Mouse (Mus musculus): Measurements from ENCODE around the gene Sag. TPM values are rescaled to one million over a fixed set of nuclear protein-coding genes. Genes with fewer than 3 reads are reported as not detected.

Sag gene
- 2.0 and 2.3 TPM in 2 replicates for polyA plus RNA-seq (2014; fragmentation: Nextera tagmentation; extraction: Ambion mirVana)

DNA sequence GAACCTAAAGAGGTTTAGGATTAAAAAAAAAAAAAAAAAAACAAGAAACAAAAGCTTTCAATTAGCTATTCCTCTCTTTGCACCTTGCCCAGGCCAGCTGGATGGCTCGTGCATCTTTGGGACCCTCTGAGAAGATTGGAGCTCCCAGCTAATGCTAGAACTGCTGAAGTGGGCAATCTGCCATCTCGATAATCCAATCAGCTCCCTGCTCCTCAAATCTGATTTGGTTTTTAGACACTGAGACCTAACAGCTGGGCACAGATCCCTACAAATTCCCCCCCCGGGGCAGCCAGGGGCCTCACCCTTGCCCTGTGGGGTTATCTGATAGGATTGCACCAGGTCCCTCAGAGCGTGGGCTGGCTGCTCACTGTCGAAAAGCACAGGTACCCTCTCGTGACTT is at the start of gene Sag:
Sag (plus strand) TSS at position 105 of the 400 bp plus-strand sequence.
- no peak within 1 kb of the TSS for H3K4me2 ChIP-seq (ENCODE audit: low read depth, low read length)
- H3K4me1 ChIP-seq (ENCODE audit: control insufficient read depth, insufficient read depth, low read length): no peaks in the 10 kb centered on the region
- H3K27me3 ChIP-seq (ENCODE audit: control insufficient read depth, insufficient read depth, low read length): no peaks in the 10 kb centered on the region
- H3K4me3 ChIP-seq (ENCODE audit: low read depth, low read length): no peak within 1 kb of the TSS
- no peak within 1 kb of the TSS for H3K9ac ChIP-seq (replicated peaks; ENCODE audit: low read length)
- H3K36me3 ChIP-seq (replicated peaks; ENCODE audit: control insufficient read depth, insufficient read depth, low read depth, low read length): no peaks in the 10 kb centered on the region
- H3K27ac ChIP-seq (replicated peaks; ENCODE audit: low read depth, low read length): no peak within 1 kb of the TSS
- H3K9me3 ChIP-seq (replicated peaks; ENCODE audit: control insufficient read depth, low read length): no peaks in the 10 kb centered on the region
- no peak for ATAC-seq (replicated peaks; ENCODE audit: insufficient number of reproducible peaks, low FRiP score, low TSS enrichment, low read depth)
- no peak for DNase-seq (ENCODE audit: low spot score)
- 71% methylated on average over 6 of the region's 6 CpGs for WGBS

DNA sequence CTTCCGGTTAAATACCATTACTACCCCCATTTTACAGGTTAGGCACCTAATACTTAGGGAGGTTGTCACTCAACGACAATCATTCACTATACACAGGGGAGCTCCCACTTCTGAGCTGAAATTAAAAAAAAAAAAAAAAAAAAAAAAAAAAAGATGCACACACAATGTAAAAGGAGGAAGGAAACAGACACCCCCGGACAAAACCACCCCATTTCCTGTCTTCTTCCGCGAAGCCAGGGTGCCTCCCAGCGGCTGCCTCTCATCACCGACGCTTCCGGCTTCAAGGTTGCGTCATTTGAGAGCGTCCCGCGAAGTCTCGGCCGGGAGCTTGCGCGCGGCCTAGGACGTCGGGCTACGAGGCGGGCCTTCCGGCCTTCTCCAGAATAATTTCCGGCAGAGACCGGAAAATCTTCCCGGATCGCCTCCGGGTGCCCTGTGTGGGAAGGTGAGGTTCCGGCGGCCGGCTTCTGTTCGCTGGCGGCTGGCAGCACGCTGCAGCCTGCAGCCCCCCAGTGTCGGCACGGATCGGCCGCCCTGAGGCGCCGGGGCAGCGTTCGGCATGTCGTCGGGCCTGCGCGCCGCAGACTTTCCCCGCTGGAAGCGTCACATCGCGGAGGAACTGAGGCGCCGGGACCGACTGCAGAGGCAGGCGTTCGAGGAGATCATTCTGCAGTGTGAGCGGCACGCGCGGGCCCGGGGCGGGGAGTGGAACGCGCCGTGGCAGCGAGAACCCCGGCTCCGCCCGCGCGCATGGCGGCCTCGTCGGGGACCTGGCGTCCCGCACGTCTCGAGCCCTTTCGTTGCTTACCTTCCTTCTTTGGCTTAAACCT is 47.6 kb upstream of the Sag start, which contains the start of gene Atg16l1:
Atg16l1 (plus strand) TSS at position 230 of the 830 bp plus-strand sequence.
- Histone ChIP-seq H3K4me1 (ENCODE audit: control insufficient read depth, insufficient read depth, low read length) (no peaks in the 10 kb centered on the region), H3K4me2 (ENCODE audit: low read depth, low read length) (peak within 1 kb of the TSS; percentile 67), H3K27me3 (ENCODE audit: control insufficient read depth, insufficient read depth, low read length) (no peaks in the 10 kb centered on the region), H3K36me3 (replicated peaks; ENCODE audit: control insufficient read depth, insufficient read depth, low read depth, low read length) (no peaks in the 10 kb centered on the region; the same call in 1 of the 2 replicates), H3K4me3 (ENCODE audit: low read depth, low read length) (peak within 1 kb of the TSS; percentile 93), H3K27ac (replicated peaks; ENCODE audit: low read depth, low read length) (peak within 1 kb of the TSS; percentile 60), H3K9me3 (replicated peaks; ENCODE audit: control insufficient read depth, low read length) (no peaks in the 10 kb centered on the region), H3K9ac (replicated peaks; ENCODE audit: low read length) (peak within 1 kb of the TSS; percentile 89)
- ATAC-seq (replicated peaks; ENCODE audit: insufficient number of reproducible peaks, low FRiP score, low TSS enrichment, low read depth) (peak; percentile 95), DNase-seq (ENCODE audit: low spot score) (peak; percentile 97)
- WGBS: under 1% methylated on average over 74 of the region's 79 CpGs

DNA sequence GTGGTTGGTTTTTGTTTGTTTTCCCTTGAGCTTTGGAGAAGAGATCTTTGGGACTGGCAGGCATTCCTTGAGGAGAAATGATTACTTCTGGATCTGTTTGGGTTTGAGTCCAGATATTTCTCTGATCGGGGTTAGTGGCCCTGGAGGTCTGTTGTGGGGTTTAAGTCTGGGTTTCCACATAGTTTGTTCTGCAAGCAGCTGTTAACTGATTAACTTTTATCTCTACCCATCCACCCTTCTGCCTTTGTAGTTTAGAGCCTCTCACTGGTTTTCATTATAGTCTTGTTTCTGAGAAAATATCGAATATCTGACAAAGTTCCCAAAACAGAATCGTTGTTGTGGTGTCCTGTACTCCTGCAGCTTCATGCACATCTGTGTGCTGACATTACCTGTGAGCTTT is 39.7 kb upstream of the Sag start:
- no peak overlapping the region for H3K9ac ChIP-seq (replicated peaks; ENCODE audit: low read length)
- H3K9me3 ChIP-seq (replicated peaks; ENCODE audit: control insufficient read depth, low read length): no peaks in the 10 kb centered on the region
- 83% methylated on average over 3 of the region's 3 CpGs for WGBS
- peaks cover 6% of the 10 kb centered on the region for H3K36me3 ChIP-seq (replicated peaks; ENCODE audit: control insufficient read depth, insufficient read depth, low read depth, low read length)
- no peak overlapping the region for H3K4me2 ChIP-seq (ENCODE audit: low read depth, low read length)
- no peak overlapping the region for H3K27ac ChIP-seq (replicated peaks; ENCODE audit: low read depth, low read length)
- no peak for DNase-seq (ENCODE audit: low spot score)
- H3K4me3 ChIP-seq (ENCODE audit: low read depth, low read length): no peak overlapping the region
- no peaks in the 10 kb centered on the region for H3K27me3 ChIP-seq (ENCODE audit: control insufficient read depth, insufficient read depth, low read length)
- no peak for ATAC-seq (replicated peaks; ENCODE audit: insufficient number of reproducible peaks, low FRiP score, low TSS enrichment, low read depth)
- no peaks in the 10 kb centered on the region for H3K4me1 ChIP-seq (ENCODE audit: control insufficient read depth, insufficient read depth, low read length)

DNA sequence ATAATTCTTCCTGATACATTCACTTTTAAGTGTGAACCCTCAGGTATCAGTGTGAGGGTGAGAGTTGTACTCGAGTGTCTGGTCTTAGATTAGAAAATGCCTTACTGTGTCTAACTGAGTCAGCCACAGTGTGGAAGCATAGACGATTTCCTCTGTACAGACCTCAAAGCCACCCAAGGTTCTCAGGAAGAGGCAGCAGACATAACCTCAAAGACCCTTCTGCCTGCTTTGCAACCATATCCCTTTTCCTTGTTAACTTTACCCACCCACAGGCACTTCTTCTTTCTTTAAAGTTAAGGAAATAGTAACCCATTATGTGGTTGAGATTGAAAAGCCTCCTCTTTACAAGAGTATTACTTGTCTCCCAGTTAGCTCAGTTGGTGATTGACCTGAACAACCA is 37.7 kb upstream of the Sag start:
- Histone ChIP-seq H3K4me2 (ENCODE audit: low read depth, low read length) (no peak overlapping the region), H3K4me3 (ENCODE audit: low read depth, low read length) (no peak overlapping the region), H3K9me3 (replicated peaks; ENCODE audit: control insufficient read depth, low read length) (no peaks in the 10 kb centered on the region), H3K36me3 (replicated peaks; ENCODE audit: control insufficient read depth, insufficient read depth, low read depth, low read length) (peaks cover 6% of the 10 kb centered on the region), H3K4me1 (ENCODE audit: control insufficient read depth, insufficient read depth, low read length) (no peaks in the 10 kb centered on the region), H3K27ac (replicated peaks; ENCODE audit: low read depth, low read length) (no peak overlapping the region), H3K27me3 (ENCODE audit: control insufficient read depth, insufficient read depth, low read length) (no peaks in the 10 kb centered on the region), H3K9ac (replicated peaks; ENCODE audit: low read length) (no peak overlapping the region)
- no peak for DNase-seq (ENCODE audit: low spot score)
- WGBS: 90% methylated on average over 2 of the region's 2 CpGs
- ATAC-seq (replicated peaks; ENCODE audit: insufficient number of reproducible peaks, low FRiP score, low TSS enrichment, low read depth): no peak

DNA sequence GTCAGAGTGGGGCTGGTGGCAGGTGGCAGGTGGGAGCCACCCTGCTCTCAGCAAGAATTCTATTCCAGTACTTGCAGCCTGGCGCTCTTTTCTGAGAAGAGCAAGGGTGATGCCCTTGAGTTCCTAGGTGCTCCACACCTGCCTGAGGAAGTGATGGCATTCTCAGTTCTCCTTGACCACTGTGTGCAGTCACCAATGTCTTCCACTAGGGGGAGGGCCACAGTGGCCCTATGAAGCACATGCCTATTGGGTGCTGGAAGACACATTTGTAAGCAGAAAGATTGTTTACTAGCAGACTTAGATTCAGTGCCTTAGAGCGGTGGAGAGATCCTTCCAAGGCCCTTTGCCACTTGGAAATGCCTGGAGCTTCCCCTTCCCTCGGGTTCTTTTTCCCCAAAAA is 37.2 kb upstream of the Sag start:
- Histone ChIP-seq H3K27me3 (ENCODE audit: control insufficient read depth, insufficient read depth, low read length) (no peaks in the 10 kb centered on the region), H3K9ac (replicated peaks; ENCODE audit: low read length) (no peak overlapping the region), H3K4me3 (ENCODE audit: low read depth, low read length) (no peak overlapping the region), H3K36me3 (replicated peaks; ENCODE audit: control insufficient read depth, insufficient read depth, low read depth, low read length) (peaks cover 6% of the 10 kb centered on the region), H3K4me2 (ENCODE audit: low read depth, low read length) (no peak overlapping the region), H3K4me1 (ENCODE audit: control insufficient read depth, insufficient read depth, low read length) (no peaks in the 10 kb centered on the region), H3K27ac (replicated peaks; ENCODE audit: low read depth, low read length) (no peak overlapping the region), H3K9me3 (replicated peaks; ENCODE audit: control insufficient read depth, low read length) (no peaks in the 10 kb centered on the region)
- WGBS: 88% methylated on average over 3 of the region's 3 CpGs
- peak; percentile 9 for DNase-seq (ENCODE audit: low spot score)
- ATAC-seq (replicated peaks; ENCODE audit: insufficient number of reproducible peaks, low FRiP score, low TSS enrichment, low read depth): no peak

DNA sequence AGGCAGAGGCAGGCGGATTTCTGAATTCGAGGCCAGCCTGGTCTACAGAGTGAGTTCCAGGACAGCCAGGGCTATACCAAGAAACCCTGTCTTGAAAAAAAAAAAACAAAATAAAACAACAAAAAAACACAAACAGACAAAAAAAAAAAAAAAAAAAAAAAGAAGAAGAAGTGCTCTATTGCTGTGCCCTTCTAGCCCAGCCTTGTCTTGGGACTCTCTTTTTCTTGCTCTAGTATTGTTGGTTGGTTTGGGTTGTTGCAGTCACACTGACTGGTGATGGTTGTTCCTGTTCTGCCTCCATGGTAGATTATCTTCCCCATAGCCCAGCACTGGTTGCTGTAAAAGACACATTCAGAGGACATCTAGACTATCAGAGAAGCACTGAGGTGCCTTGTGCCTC is 34.2 kb upstream of the Sag start:
- Histone ChIP-seq H3K36me3 (replicated peaks; ENCODE audit: control insufficient read depth, insufficient read depth, low read depth, low read length) (peaks cover 11% of the 10 kb centered on the region), H3K27me3 (ENCODE audit: control insufficient read depth, insufficient read depth, low read length) (no peaks in the 10 kb centered on the region), H3K4me3 (ENCODE audit: low read depth, low read length) (no peak overlapping the region), H3K9ac (replicated peaks; ENCODE audit: low read length) (no peak overlapping the region), H3K9me3 (replicated peaks; ENCODE audit: control insufficient read depth, low read length) (no peaks in the 10 kb centered on the region), H3K4me1 (ENCODE audit: control insufficient read depth, insufficient read depth, low read length) (no peaks in the 10 kb centered on the region), H3K4me2 (ENCODE audit: low read depth, low read length) (no peak overlapping the region), H3K27ac (replicated peaks; ENCODE audit: low read depth, low read length) (no peak overlapping the region)
- 100% methylated on average over 2 of the region's 2 CpGs for WGBS
- DNase-seq (ENCODE audit: low spot score) (no peak), ATAC-seq (replicated peaks; ENCODE audit: insufficient number of reproducible peaks, low FRiP score, low TSS enrichment, low read depth) (no peak)

DNA sequence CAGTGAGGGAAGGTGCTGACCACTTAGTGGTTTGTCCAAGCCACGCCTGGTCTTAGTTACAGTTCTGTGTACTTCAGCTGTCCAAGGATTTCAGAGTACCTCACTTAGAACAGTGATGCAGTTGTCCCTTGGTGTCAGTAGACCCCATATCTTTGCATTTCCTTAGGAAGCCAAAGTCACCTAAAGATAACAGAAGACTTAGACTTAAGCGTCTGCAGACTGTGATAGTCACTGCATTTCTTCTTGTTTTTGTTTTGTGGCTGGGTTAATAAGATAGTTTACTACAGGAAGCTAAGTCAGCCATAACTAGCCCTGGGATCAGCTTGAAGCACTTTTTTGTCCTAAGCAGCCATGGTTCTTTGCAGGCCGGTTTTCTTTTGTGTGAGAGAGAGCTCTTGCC is 33.0 kb upstream of the Sag start:
- Histone ChIP-seq H3K4me1 (ENCODE audit: control insufficient read depth, insufficient read depth, low read length) (no peaks in the 10 kb centered on the region), H3K36me3 (replicated peaks; ENCODE audit: control insufficient read depth, insufficient read depth, low read depth, low read length) (peaks cover 10% of the 10 kb centered on the region), H3K4me3 (ENCODE audit: low read depth, low read length) (no peak overlapping the region), H3K27ac (replicated peaks; ENCODE audit: low read depth, low read length) (no peak overlapping the region), H3K27me3 (ENCODE audit: control insufficient read depth, insufficient read depth, low read length) (no peaks in the 10 kb centered on the region), H3K9me3 (replicated peaks; ENCODE audit: control insufficient read depth, low read length) (no peaks in the 10 kb centered on the region), H3K9ac (replicated peaks; ENCODE audit: low read length) (no peak overlapping the region), H3K4me2 (ENCODE audit: low read depth, low read length) (no peak overlapping the region)
- 92% methylated on average over 3 of the region's 3 CpGs for WGBS
- DNase-seq (ENCODE audit: low spot score) (no peak), ATAC-seq (replicated peaks; ENCODE audit: insufficient number of reproducible peaks, low FRiP score, low TSS enrichment, low read depth) (no peak)

DNA sequence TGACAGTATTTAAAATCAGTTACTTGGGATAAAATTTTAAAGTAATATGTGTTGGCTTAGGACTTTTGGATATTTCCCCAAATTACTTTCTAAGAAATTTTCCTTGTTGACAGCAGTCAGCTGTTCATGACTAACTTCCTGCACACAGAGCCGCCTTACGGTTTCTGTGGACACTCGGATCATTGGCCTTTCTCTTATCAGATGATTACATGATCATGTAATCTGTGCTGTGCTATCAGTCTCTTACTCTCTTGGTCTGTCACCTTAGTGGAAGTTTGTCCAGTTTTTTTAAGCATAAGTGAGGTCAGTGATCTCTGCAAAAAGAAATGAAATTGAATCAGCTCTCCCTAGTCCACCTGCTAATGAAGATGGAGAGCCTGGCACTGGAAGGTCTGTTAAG is 31.8 kb upstream of the Sag start:
- H3K27ac ChIP-seq (replicated peaks; ENCODE audit: low read depth, low read length): no peak overlapping the region
- 98% methylated on average over 3 of the region's 3 CpGs for WGBS
- H3K27me3 ChIP-seq (ENCODE audit: control insufficient read depth, insufficient read depth, low read length): no peaks in the 10 kb centered on the region
- no peak overlapping the region for H3K4me2 ChIP-seq (ENCODE audit: low read depth, low read length)
- DNase-seq (ENCODE audit: low spot score) (no peak), ATAC-seq (replicated peaks; ENCODE audit: insufficient number of reproducible peaks, low FRiP score, low TSS enrichment, low read depth) (no peak)
- no peaks in the 10 kb centered on the region for H3K9me3 ChIP-seq (replicated peaks; ENCODE audit: control insufficient read depth, low read length)
- H3K4me1 ChIP-seq (ENCODE audit: control insufficient read depth, insufficient read depth, low read length): no peaks in the 10 kb centered on the region
- peaks cover 10% of the 10 kb centered on the region for H3K36me3 ChIP-seq (replicated peaks; ENCODE audit: control insufficient read depth, insufficient read depth, low read depth, low read length)
- H3K4me3 ChIP-seq (ENCODE audit: low read depth, low read length): no peak overlapping the region
- H3K9ac ChIP-seq (replicated peaks; ENCODE audit: low read length): no peak overlapping the region
